Mouse (Mus musculus) neutrophil, adult 5-6 weeks (primary cell): ENCODE measurements around the gene Tmem40. TPM values are rescaled to one million over a fixed set of nuclear protein-coding genes. Genes with fewer than 3 reads are reported as not detected.
A peak's percentile ranks its signal among the peaks of the same experiment; 100 is the strongest.

ENCODE experiments used
- ATAC-seq: fragments of 151-379, 151-347 bp; 2 replicates; pipeline ENCODE4 v1.8.0; 2017; ENCODE audit warnings: mild to moderate bottlenecking, moderate TSS enrichment; ENCODE audit not compliant: insufficient number of reproducible peaks, poor library complexity, low FRiP score, severe bottlenecking; ENCODE audit errors: extremely low read depth
- total RNA-seq: library from RNA; stranded (forward); fragments of 200-1000 nt; gene quantifications from 2 replicates; pipeline ENCODE4 v1.2.3, GENCODE M21; 2017

Tmem40 gene
- total RNA-seq, result 15.1 and 20.1 TPM in 2 replicates

DNA sequence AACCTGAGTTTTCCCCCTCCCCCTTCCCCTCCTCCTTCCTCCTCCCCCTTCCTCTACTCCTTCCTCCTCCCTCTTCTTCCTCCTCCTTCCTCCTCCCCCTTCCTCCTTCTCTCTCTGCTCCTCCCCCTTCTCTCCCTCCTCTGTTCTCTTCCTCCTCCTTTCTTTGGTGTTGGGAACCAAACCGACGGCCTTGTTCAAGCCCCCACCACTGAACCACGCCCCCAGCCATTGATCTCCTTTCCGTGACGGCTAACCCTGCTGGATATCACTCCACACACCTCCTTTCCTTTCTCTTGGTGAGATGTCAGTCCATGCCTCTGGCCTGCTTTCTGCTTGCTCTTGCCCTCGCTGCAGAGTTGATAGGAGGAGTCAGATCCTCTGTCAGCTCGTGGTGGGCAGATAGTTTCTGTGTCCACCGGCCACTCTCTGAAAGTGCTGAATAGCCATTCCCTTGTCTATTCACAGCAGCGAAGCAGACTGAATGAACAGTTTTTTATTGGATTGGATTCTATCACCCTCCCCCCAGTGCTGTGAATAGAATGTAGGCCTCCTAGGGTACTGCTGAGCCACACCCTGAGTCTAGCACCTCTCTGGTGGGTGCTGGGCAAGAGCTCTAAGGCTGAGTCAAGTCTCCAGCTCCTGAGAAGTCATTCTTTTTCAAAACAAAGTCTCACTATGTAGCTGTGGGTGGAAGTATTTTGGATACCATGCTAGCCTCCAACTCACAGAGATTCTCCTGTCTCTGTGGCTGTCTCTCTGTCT, at the start of gene Tmem40:
Tmem40 (minus strand) TSS at position 416 of the 762 bp plus-strand sequence.
- no peak for ATAC-seq

DNA sequence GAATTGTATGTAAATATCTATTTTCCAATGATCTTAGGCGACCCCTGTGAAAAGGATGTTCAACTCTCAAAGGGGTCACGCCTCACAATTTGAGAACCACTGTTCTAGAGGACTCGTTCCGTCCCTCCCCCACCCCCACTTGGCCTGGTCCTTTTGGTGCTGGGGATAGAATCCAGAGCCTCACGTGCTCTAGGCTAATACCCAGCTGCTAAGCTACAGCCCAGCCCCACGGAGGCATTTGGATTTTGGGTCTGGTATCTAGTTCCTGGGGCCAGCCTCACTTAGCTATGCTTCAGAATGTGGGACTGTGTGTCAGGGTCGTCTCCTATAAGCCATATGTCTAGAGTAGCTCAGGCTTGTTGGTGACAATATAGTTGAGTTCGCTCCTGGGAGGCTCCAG, 49.4 kb upstream of the Tmem40 start:
- no peak for ATAC-seq

DNA sequence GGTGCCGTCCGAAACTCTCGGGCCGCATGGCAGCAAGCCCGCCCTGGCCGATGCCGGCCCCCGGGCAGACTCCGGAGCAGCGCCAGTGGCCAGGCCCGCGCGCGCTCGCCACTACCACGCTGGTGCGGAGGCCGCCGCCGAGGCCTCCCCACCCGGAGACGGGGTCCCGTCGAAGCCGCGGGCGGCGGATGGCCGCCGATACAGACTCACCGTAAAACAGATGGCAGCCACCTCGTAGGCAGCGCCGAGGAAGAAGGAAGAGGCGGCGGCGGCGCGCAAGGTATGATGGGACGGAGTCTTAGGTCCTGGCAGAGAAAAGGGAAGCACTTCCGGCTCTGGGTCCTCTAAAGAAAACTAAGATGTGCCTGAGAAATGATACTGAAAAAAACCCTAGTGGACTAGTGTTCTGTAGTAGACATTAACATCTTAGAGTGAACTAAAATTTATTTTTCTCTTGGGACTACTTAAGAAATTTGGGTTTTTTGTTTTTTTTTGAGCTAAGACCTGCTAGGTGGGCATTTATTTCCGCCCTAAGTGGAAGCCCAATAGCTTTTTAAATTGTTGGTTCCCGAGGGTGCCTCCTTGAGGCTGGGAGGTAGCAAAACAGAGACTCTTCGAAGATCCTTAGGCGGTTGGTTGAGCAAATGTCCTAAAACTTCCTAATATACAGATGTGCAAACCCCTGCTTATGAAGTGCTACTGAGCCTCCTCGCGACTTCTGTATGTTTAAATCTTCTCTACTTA, 46.5 kb upstream of the Tmem40 start, which contains the start of gene Rpl32:
Rpl32 (minus strand) TSS at position 260 of the 744 bp plus-strand sequence.
- peak; percentile 91 for ATAC-seq

DNA sequence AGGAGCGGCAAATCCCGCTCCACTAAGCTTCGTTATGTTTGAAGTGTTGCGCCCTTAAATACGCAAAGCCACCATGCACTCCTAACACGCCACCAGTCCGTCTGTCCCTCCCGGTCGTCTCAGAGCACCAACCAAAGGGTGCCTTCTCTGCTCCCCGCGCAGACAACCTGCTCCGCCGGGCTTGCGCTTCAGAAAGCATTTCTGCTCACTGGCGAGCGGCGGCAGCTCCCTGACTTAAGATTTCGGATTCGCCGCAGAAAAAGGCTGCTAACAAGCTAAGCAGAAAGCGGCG, 45.9 kb upstream of the Tmem40 start:
- ATAC-seq, result no peak

DNA sequence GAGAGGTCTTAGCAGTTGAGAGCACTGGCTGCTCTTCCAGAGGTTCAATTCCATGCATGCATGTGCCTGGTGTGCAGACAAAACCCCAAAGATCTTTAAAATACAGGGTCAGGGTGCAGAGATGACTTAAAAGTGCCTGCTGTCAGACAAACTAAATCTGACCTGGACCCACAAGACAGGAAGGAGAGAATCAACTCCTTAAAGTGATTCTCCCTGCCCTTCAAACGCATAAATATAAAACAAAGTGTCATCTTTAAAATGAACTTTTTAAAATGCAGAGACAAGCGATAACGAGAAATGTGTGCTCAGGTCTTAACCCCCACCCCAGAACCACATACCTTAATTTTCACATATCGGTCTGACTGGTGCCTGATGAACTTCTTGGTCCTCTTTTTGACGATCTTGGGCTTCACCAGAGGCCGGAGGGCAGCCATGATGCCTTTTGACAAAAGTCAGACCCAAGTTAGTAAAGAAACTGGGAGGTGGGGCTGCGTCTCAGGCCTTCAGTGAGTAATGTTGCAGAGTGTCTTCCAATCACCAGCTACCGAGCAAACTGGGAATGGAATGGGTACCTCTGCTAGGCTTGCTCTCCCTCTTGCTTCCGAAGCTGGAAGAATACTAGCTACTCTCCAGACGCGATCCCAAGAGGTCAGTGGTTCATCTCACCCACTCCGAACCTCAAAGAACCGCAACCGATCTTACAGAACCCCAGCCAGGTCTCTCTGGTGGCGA, 45.4 kb upstream of the Tmem40 start:
- ATAC-seq, result no peak

DNA sequence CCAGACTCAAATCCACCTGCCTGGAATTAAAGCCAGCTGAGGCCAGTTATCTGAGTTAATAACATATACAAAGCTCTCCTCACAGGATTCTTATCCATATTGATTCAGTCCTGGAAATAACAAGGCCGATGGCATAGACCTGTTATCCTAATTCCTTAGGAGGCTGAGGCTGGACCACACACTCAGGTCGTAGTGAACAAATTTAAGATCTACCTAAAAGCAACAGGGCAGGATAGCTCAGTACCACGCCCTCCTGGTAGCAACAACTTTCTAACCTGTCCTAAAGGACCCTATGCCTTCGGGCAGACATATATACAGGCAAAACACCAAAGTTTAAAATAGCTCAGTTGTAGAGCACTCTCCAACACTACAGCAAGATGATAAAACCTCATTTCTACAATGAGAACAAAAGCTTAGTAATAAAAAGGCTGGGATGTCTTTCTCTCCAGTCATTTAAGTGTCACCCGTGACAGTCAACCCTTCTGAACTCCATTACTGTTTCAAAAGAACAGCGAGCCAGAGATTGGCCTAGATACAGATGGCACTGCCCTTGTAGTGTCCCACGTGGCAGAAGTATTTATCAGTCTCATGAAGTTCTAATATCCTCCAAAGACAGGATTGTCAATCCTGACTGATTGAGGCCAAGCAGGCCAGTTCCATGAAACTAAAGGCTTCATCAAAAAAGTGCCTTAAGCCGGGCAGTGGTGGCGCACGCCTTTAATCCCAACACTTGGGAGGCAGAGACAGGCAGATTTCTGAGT, 42.4 kb upstream of the Tmem40 start:
- ATAC-seq, result no peak

DNA sequence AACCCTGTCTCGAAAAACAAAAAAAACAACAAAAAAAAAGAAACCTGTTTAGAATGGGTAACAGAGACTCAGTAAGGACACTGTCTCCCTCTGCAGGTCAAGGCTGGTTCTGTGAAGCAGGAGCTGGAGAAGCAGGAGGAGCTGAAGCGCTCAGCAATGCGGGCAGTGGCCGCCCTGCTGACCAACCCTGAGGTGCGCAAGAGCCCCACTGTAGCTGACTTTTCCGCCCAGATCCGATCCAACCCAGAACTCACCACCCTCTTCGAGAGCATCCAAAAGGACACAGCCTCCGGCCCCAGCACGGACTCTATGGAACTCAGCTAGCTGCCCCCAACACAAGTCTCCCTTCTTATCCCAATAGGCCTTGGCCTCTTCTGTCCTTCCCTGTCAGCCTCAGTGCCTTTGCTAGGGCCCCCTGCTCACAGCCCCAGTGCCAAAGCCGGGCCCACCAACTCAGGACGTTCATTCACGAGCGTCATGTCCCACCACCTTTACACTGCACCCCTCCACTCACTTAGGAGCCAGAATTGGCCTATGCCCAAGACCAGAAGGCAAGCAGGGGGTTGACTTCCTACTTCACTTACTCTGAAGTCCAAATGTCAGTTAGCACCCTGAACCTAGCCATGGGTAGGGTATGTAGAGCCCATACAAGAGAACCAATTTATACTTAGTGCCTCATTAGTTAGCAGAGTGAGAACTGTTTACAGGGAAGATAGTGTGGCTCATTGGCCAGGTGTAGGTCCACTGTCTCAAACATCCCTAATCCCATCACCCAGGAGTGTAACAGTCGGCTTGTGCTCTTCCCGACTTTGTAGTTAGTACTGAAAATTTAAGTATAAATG, 41.6 kb upstream of the Tmem40 start:
- peak; percentile 44; the same call in 1 of the 2 replicates for ATAC-seq

DNA sequence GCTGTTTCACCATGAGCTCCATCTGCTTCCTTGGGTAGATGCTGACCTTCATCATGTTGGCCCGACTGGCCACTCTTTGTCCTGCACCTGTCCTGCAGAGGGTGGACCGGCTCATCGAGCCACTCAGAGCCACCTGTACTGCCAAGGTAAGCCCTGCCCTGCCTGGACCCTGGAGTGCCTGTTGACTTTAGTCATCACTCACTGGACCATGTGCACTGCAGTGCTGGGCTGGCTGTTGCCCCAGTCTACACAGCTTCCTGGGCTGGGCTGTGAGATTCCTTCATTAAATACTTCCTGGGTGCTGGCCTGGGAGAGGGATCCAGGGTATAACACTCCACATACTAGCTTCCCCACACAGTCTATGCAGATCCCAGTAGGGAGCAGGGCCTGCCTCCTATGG, 39.6 kb upstream of the Tmem40 start:
- no peak for ATAC-seq

DNA sequence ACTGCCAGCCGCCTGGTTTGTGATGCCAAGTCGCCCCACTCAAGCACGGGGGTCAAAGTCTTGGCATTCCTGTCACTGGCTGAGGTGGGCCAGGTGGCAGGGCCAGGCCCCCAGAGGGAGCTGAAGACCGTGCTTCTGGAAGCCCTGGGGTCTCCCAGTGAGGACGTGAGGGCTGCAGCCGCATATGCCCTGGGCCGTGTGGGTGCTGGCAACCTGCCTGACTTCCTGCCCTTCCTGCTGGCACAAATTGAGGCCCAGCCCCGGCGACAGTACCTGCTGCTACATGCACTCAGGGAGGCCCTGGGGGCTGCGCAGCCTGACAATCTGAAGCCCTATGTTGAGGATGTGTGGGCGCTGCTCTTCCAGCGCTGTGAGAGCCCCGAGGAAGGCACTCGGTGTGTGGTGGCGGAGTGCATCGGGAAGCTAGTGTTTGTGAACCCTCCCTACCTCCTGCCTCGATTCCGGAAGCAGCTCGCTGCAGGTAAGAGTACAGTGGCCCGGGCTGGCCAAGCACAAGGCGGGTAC, 30.5 kb upstream of the Tmem40 start:
- ATAC-seq, result no peak

DNA sequence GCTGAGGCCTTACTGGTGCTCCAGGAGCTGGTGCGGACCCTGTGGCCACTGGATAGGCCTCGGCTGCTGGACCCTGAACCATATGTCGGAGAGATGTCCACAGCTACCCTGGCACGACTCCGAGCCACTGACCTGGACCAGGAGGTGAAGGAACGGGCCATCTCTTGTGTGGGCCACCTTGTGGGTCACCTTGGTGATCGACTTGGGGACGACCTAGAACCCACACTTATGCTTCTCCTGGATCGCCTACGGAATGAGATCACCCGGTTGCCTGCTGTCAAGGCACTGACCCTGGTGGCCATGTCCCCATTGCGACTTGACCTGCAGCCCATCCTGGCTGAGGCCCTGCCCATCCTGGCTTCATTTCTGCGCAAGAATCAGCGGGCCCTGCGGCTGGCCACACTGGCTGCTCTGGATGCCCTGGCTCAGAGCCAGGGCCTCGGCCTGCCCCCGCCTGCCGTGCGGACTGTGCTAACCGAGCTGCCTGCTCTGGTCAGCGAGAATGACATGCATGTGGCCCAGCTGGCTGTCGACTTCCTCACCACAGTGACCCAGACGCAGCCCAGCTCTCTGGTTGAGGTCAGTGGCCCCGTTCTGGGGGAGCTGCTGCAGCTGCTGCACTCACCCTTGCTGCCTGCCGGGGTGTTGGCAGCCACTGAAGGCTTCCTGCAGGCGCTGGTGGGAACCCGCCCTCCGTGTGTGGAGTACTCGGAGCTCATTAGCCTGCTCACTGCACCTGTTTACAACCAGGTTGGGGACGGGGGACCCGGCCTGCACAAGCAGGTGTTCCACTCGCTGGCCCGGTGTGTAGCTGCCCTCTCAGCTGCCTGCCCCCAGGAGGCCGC, 29.9 kb upstream of the Tmem40 start:
- ATAC-seq, result 0 out of 2 replicates have a peak, but pooled peaks have one; percentile 21

DNA sequence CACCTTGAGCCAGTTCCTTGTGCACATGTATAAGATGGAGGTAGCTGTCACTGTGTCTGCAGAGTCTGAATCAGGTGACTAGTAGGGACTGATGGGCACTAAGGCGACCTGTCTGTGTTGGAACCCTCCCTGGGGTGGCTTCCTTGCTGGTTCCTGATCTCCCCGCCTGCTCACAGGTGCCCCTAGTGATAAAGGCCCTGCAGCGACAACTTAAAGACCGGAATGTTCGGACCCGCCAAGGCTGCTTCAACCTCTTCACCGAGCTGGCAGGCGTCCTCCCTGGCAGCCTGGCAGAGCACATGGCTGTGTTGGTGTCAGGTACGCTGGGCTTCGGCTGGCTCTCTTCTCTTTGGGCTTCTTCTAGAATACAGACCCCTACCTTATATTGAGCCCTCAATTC, 28.8 kb upstream of the Tmem40 start:
- no peak for ATAC-seq

DNA sequence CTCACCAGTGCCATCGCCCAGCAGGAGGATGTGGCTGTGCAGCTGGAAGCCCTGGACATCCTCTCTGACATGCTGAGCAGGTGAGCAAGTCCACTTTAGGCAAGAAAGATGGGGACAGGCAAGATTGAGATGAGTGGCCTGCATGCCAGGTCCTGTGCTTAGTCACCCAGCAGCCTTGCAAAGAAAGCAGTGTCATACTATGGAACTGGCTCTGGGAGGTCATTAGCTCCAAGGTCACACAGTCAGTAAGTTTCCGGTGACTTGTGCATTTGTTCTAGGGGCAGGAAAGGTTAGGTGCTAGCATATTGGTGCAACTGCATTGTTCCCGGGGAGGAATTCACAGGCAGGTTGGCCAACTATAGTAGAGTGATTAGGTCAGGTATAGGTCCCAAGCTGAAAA, 20.6 kb upstream of the Tmem40 start:
- no peak for ATAC-seq

DNA sequence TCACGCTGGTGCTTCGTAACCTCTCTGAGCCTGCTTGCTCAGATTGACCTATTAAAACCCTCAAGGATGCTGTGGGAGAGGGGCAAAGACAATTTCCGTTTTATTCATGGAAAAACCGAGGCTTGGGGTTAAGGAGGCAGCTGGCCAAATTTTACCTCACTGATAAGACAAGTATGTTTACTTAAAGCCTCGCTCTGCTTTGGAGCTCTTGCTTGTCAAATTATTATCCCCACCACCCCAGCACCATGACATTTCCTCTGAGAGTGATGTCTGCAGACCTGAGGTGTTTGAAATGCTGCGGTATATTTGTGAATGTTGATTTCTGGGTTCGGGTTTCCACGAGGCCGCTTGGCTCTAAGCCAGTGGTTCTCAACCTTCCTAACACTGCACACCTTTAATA, 14.2 kb upstream of the Tmem40 start:
- no peak for ATAC-seq

DNA sequence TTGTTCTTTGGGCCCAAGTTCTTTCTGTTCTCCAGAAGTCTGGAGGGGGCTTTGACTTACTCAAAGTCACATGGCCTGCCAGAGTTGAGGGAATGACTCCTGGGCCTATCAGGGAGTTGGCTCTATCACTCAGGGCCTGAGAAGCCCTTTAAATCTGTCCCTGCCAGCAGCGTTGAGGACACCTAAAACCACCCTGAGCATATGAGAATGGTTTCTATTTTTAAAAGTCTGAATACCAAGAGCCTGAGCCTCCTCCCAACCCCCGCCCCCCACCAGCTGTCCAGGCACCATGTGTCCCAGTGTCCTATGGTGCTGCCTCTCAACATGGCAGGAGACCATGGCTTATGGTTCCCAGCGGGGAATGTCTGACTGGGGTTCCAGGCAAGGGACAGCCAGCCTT, 13.6 kb upstream of the Tmem40 start:
- no peak for ATAC-seq

DNA sequence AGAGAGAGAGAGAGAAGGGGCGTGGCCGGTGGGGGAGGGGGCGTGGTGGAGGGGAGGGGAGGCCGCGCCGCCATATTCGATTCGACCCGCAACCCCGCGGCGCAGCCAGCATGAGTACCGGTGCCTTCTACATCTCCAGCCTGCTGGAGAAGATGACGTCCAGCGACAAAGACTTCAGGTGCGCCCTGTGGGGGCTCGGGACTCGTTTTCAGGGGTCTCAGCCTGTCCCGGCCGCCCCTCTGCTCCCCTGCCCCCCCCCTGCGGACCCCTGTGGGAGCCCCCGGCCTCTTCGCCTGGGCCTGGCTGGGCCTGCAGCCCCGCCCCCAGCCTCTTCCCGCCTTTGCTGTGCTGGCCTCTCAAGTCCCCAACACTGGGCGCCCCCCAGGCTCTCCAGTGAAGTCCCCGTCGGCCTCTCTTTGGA, 12.3 kb upstream of the Tmem40 start, which contains the start of gene Cand2:
Cand2 (plus strand) TSS at position 38 of the 421 bp plus-strand sequence.
- no peak for ATAC-seq

DNA sequence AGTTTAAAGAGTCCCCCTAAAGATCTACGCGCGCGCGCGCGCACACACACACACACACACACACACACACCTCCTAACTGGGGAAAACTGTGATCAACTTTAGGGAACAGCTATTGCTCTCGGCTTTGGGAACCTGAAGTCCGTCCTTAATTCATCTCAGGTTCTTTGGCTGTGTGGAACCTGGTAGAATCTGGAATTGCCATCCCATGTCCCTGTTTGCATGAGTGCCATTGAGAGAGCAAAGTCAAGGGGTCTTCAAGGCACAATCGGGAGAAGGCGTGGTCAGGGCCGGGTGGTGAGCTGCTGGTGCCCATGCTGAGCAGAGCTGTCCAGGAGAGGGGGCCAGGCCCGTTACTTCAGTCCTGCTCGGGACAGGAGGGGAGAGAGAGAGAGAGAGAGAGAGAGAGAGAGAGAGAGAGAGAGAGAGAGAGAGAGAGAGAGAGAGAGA, 11.8 kb upstream of the Tmem40 start:
- 0 out of 2 replicates have a peak, but pooled peaks have one; percentile 43 for ATAC-seq

DNA sequence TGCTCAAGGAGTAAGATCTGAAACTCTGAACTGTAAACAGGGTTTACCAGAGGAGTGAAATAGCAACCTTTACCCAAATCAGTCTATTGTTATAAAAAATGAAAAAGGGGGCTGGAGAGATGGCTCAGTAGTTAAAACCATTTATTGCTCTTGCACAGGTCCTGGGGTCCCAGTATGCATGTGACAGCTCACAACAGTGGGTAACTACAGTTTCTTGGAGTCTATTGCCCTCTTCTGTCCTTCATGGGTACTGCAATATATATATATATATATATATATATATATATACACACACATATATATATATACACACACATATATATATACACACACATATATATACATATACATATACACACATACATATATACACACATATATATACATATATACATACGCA, 10.4 kb upstream of the Tmem40 start:
- ATAC-seq, result peak; percentile 44; the same call in 1 of the 2 replicates
